Mouse (Mus musculus): ENCODE results near the gene Prok1.

Gene Prok1

DNA sequence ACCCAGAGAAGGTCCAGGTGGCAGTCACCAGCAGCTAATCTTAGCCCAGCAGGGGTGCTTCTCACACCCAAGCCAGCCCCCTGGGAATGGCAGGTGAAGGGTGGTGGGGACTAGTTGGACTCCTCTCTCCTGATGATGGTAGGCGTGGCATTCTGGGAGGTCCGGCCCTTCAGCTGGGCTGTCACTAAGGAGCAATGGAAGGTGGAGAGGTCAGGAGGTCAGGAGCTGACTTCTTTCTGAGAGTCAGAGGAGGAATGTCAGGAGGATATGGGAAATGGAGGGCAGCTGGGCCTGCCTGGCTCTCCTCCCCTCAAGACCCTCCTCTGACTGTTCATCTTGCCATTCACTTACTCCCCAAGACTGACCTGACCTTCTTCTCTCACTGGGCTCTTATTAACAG lies 1.5 kb downstream of the Prok1 start:
- DNase-seq (ENCODE audit: low spot score): no peak

DNA sequence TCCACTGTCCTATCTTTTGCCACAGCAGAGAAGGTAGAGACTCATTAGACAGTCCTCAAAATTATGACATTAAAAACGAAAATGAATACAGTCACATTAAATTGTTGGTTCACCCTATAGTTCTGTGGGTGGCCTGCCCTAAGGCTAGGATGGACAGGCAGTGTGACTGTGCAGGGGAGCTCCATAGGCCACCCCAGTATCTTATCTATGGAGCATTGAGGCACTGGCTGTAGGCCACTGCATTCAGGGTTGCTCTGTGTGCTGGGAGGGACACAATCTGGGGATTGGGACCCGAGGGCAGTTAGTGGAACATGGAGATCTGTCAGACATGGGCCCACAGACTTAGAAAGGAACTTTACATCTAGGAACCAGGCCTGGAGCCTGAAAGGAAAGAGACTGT lies 5.6 kb downstream of the Prok1 start:
- DNase-seq (ENCODE audit: low spot score): no peak

DNA sequence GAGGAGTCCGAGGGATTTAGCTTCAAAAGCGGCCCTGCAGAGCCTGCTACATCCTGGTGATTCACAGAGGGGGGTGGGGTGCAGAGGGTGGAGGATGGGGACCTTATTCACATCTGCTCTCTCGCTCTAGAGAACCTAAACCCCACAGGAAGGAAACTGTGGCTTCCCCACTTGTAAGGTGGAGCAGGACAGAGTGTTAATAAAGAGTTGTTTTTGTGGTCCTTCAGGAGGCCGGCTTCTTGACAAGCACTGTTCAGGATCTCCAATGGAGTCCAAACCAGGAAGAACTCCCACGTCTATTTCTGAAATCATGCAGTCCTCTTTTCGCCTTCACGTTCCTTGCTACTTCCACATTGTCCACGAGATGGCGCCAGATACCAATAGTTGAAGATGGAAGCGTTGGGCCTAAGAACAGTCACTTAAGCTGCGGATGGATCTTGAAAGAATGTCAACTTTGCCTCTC lies 6.1 kb downstream of the Prok1 start:
- peak; percentile 88 for DNase-seq (ENCODE audit: low spot score)

DNA sequence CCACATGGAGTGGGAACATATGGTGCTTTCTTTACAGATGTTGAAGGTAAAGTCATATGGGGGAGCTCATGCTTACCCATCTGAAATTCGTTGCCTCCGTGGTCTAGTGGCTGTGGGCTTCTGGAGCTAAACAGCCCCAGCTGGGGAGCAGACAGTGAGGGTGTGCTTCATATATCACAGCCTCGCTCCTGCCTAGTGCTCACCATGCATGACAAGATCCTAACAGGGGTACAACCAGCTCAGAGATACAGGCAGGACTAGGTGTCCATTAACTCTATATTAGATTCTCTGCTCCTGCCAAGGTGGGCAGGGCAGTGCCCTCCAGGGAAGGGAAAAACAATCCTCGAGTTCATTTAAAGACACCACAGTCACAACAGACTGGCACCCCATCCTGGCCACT lies 8.3 kb downstream of the Prok1 start:
- no peak for DNase-seq (ENCODE audit: low spot score)

DNA sequence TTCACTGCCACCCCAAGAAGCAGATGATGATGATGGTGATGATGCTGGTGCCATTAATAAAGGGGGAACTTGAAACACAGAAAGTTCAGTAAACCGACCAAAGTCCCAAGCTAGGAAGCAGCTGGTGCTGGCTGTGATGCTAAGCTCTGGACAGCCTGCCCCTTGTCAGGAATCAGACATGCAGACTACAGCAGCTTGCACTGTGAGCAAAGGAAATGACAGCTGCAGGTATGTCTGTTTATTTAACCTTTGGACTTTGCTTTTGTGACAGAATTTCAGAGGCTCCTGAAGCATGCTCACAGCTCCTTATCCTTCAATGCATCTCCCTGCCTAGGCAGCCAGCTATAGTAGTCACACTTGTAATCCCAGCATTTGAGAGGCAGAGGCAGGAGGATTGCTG lies 9.0 kb downstream of the Prok1 start, which contains the start of gene A630076J17Rik:
Gene A630076J17Rik (plus strand): TSS at position 88 of the 400 bp plus-strand sequence.
- DNase-seq (ENCODE audit: low spot score): no peak

DNA sequence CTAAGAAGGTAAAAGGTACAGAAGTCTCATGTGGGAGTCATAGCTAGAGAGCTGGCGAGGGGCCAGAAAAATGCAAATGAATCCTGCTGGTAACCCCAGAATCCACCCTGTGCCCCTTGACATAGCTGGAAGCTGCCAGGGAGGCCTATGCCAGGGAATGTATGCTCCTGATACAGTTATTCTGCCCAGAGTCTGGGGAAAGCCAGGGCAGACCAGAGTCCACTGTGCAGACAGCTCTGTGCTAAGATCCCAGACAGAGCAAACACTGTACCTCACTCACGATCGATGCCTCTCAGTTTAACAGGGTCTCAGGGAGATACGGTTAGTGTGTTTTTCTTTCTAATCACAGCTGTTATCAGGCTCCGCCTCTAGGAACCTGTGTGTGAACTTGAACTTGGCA lies 9.7 kb downstream of the Prok1 start:
- no peak for DNase-seq (ENCODE audit: low spot score)

DNA sequence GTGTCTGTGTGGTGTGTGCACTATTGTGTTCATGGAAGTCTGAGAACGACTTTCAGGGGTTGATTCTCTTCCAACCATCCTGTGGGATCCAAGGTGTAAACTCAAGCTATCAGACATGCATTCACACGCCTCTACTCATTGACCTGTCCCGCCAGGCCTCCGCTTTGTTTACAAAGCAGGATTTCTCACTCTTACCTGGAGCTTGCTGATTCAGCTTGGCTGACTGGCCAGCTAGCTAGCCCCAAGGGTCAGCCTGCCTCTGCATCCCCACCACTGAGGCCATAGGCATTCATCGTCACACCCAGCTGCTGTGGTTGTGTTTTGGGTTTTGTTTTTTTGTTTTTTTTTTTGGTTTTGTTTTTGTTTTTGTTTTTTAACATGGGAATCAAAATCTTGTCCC lies 10.3 kb downstream of the Prok1 start:
- no peak for DNase-seq (ENCODE audit: low spot score)

DNA sequence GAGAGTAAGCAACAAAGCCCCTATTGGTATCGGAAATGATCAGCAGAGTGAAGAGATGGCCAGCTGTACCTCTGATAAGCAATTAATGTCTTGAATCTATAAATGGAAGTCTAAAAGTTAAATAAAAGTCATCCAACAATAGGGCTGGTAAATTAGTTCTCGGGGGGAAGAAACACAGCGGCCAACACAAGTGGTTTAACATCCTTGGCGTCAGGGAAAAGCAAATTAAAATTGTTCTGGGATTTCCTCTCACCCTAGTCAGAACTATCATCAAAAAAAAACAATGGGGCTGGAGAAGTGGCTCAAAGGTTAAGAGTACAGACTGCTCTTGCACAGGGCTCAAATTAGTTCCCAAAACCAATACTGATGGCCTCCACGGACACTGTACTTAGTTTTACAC lies 13.7 kb downstream of the Prok1 start:
- DNase-seq (ENCODE audit: low spot score): no peak

DNA sequence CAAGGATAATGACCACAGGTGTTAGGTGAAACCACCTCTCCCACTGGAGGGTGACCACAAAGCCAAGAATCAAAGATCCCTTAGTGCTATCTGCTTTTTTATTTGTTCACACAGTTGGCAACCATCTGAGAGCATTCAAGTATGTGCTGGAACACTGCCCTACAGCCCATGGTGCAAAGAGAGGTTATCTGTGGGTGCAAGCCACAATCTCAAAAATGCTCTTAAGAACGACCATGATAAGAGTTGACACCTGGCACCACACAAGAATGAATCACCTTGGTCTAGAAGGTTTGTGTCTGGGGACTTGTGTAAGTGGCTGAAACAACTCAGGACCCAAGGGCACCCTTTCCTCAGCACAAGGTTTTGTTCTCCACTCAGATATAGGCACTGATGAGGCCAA lies 16.3 kb downstream of the Prok1 start:
- DNase-seq (ENCODE audit: low spot score): no peak

DNA sequence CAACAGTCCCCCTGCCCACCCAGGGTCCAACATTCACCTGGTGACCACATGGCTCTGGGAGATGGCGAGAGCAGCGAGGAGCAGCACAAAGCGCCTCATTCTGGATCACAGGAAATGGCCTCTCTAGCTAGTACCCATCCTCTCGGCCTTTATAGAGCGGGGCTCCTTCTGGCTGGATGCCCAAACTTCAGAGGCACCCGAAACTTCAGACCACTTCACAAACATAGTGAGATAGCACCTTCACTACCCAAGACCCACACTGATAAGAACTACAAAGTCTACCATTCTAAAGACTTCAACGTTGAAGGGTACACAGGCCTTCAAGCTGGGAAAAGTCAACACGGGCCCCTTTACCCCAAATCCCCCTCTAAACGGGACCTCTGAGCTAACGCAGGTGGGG lies 17.9 kb downstream of the Prok1 start, which contains the start of gene Cym:
Gene Cym (minus strand): TSS at position 125 of the 400 bp plus-strand sequence.
- DNase-seq (ENCODE audit: low spot score): no peak

DNA sequence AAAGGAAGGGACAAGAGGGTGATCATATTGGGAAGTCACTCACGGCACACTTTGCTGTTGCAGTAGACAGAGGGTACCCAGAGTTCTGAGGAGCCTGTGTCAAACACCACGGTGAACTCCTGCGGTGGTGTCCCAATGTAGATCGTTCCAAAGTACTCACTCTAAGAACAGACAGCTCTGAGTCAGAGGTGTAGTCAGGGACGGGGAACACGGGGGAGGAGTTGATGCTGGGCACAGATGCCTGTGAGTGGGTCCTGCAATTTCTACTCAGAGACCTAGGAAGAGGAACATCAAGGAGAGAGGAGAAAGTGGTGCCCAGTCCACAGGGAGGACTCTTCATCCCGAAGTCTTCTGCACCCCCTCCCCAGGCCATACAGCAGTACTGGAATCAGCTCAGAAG lies 20.9 kb downstream of the Prok1 start:
- DNase-seq (ENCODE audit: low spot score): no peak

DNA sequence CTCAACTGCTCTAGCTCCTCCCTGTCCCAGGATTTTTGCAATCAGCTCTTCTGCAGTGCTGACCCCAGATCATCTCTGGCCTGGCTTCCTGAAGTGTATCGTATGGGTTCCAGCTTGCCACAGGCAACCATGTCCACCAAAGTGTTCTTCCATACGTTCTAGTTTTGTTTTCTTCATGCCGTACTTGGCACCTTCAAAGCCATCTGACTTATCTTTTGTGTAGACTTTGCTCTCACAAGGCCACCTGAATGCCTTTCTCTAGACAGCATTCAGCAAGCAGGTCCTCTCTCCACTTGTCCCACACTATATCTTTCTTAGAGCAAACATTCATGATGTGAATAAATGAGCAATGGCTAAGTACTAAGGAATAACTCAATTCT lies 22.4 kb downstream of the Prok1 start:
- DNase-seq (ENCODE audit: low spot score): no peak

DNA sequence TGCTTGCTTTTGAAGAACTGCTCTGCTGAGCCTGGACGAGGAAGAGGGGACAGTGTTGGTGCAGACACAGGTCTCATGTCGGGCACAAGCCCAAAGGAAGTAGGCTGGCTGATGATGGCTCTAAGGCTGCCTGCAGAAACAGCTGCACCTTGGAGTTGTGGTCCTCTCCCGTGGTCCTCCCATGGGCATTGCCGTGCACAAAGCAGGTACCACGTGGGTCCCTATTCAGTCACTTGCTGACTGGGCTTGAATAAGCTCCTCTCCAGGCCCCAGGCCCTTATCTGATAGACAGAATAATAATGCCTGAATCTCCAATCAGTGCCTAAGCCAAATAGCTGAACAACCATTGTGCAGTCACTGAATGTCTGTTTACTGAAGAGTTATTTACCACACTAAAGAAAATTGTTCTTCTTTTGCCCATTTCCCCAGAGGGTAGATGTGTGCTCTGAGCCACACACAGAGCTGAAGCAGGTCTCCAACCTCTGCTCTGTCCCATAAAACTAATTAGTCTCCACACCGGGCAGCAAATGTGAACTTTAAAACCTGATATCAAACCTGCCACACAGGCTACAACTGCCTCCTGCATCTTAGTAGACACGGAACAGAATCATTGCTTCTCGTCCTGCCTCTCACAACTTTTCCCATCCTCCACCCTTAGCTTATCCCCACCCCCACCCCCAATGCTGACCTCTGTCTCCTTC lies 23.0 kb downstream of the Prok1 start:
- DNase-seq (ENCODE audit: low spot score): no peak

DNA sequence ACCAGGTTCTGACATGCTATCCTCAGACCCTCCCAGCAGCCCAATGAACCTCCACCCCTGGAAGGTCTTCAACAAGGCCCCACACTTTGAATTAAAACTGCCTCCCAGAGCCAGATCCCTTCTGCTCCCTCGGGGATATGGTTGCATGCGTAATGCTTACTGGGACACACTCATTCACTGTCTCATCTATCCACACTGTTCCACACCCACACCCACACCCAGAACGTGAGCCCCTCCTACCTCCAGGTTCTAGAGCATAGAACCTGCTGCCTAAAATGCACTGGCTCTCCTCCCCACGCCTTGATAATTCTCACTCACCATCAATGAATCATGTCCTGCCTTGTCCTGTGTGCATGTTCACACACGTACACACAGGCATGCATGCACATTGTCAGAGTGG lies 24.9 kb downstream of the Prok1 start:
- DNase-seq (ENCODE audit: low spot score): no peak

DNA sequence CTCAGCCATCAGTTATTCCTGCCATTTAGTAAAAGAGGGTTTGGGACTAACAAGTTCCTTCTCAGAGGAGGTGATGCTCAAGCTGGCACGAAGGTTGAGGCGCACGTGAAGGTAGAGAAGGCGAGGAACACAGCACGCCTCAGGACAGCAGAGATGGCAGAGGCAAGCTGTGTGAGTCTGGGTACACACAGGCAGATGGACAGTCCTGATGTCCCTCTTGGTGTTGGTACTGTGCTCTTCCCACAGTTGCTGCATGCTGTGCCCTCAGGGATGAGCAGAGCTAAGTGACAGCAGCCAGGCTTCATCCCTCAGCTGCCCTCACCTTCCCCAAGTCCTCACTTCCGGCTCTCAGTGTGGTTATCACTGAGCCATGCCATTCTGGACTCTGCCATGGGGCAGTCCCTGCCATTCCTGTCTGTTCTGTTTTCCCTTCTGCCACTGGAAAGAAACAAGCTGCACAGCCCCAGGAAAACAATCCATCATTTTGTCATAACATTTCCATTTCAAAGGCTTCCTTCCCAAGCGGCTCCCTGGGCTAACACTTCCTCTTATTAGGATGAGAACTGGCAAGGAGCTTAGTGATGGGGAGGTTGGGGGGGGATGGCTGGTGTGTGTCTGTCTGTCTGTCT lies 31.8 kb downstream of the Prok1 start:
- no peak for DNase-seq (ENCODE audit: low spot score)

DNA sequence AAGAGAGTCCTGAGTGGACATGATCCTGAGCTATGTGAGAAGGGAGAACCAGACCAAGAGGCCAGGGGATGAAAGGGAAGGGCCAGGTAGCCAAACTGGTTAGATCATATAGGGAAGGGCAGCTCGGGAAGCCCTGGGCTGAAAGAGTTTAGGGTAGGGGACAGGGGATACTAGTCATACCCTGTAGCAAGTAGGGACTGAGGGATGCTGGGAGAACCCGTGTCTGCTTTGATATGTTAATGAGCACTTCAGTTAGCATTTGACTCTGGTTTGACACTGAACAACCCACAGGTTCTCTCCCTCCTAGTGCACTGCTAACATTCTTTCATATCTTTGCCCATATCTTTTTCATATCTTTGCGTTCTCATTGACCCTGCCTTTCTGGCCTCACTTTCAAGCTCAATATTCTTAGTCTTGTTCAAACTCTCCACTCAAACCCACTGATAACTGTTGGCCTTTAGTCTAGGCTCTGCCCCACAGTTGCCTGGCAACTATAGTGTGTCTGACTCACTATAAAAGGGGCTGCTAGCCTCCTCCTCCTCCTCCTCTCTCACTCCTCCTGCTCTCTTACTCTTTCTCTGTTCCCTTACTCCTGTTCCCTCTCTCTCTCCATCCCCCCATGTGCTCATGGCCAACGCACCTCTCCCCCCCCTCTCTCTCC lies 32.9 kb downstream of the Prok1 start:
- no peak for DNase-seq (ENCODE audit: low spot score)

DNA sequence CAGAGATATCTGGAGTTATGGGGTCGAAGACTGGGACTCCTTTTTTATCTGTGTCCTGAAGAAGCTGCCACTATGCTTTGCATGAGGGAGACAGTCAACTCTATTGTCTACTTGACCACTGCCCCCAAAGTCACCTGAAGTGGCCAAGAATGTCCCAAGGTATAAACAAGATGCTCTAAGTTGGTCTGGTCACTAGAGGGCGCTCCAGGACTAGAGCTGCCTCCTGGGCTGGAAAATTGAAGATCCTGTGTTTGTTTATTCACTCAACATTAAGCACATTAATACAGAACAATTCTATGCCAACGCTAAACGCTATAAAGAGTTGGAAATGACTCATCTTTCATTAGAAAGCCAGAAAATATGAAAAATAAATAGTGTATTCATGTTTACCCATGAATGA lies 33.5 kb downstream of the Prok1 start:
- DNase-seq (ENCODE audit: low spot score): peak; percentile 71

DNA sequence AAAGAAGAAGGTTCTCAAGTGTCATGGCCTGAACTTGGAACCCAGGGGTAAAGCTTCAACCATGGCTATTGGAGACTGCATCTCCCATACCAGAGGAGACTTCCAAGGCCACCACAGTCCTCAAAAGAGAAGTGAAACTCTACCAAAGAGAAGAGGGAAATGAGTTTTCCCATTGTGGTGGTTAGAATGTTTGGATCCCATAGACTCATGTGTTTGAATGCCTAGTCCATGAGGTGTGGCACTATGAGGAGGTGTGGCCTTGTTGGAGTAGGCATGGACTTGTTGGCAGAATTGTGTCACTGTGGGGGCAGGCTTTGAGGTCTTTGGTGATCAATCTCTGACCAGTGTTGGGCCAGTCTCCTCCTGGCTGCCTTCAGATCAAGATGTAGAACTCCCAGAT lies 34.3 kb downstream of the Prok1 start:
- DNase-seq (ENCODE audit: low spot score): no peak

DNA sequence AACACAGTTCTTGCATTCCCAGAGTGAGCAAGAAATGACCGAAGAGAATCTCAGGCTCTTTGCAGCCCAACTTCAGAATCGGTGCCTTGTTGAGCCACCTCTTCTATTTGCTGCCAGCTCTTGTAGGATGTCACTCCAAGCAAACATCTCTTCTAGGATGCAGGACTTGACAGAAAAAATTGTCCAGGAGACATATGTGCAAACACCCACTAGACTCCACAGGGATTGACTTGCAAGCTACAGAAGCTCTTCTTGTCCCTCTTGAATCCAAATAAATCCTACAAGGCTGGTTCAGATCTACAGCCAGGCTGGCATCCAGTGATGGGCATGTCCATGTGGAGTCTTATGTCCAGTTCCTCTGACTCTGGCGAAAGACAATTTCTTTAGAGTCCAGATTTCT lies 35.1 kb downstream of the Prok1 start:
- no peak for DNase-seq (ENCODE audit: low spot score)

DNA sequence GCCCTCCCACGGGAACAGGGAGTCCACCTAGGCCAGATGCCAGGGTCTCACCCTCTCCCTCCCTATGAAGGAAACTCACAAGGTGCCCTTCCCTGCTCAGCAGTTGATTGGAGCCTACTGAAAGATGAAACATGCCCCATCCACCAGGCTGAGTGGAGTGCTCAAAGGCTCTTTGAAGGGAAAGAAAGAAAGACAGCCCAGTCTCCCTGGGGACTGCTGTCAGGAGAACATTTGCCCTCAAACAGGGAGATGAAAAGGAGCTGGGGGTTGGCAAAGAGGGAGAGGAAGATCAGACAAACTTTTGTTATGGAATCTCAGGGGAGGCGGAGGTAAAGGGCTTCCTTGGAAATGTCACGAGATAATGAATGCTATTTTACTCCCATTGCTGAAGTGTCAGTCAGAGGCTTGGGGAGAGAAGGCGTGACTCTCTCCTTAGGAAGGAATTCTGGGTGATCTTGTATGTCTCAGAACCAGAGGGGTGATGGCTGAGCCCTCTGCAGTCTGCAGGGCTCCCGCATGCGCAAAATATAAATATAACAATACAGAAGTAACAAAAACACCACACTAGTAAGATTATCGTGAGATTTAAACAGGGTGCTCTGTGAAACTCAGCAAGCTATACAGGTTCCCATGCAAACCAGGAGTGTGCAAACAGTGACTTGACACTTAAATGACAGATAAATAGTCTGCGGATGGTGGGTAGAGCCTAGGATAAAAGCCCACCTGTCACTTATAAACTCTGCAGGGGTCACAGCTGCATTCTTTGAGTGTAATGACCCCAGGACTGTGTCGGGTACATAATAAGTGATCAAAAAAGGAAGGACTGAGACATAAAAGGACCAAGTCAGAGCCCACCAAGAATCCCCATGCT lies 38.0 kb downstream of the Prok1 start:
- no peak for DNase-seq (ENCODE audit: low spot score)

DNA sequence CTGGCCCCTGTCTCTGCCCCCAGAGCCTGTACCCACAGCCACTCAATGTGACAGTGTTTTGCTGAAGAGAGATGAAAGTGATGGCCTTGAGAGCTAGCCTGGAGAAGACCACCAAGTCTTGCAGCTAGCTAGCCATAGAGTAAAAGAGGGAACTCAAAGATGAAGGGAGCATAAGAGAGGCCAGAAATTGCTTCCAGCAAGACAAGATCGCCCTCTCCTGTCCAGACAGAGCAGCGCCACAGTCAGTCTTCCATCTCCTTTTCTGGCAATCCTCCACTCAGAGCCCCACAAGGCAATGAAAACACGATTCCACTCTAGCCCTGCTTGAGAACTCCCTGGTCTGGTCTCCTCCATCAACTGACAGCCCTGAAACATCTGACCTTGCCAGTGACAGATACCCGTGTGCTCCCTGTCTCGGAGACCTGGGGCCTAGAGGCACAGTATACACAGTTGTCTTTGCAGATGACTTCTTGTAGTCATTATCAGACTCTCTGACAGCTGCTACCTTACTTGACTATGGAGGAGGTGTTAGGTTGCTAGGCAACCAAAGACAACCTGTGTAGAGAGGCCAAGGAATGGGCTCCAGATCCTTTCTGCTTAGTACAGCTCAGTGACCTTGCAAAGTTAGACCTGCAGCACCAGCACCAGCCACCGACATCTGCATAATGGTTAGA lies 51.1 kb downstream of the Prok1 start:
- peak; percentile 67 for DNase-seq (ENCODE audit: low spot score)

DNA sequence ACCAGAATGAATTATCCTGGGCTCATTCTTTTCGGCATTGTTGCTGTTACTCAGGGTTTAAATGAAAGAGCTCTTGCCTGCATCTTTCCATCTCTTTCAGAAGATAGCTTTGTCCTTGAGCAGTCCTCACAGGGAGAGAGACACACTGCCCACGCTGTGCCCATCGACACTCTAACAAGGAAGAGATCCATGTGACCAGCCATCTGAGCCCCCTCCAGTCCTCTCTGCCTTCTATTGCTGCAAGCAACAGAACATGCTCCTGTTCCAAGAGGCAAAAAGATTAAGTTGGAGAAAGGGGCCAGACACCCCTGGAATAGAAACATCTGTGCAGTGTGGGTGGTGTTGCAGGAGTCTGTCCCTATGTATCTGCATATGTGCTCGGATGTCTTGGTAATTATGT lies 52.5 kb downstream of the Prok1 start:
- no peak for DNase-seq (ENCODE audit: low spot score)
